Mouse (Mus musculus) left cerebral cortex, postnatal 25 days (tissue): ENCODE measurements at regions not wholly inside any gene's neighbourhood (a gene's known extent, or its start where the extent isn't known, plus 50 kb on each side); places are given as distances from the start of the nearest gene placed in this dataset.

ENCODE experiments used
- DNase-seq, 2 experiments: peaks; one replicate each; pipeline ENCODE4 v3.0.0; 2022; ENCODE audit warnings: low spot score in 2 of 2, mixed read lengths in 1 of 2
- intact Hi-C: fragments of 180-260 bp; cut with DNase I; formaldehyde crosslinking; loops from one replicate; pipeline ENCODE4 v1.15.1; 2025

- intact Hi-C loops = no loop called here
- peak in 1 of 2 experiments; percentile 48 for DNase-seq
Observed at GRCm38 (mm10) chr6:31277792-31278191, 120.7 kb upstream of the Mkln1 start.

- intact Hi-C loops = loop anchor here (10.0 kb wide), 1 partner anchor 111 kb away; the partner anchor contains the start of gene Mkln1
Observed at GRCm38 (mm10) chr6:31283973-31284372, 114.6 kb upstream of the Mkln1 start.

GRCm38 (mm10) chr6:31284390-31284789 is 114.1 kb upstream of the Mkln1 start:
- intact Hi-C loops = loop anchor here (10.0 kb wide), 1 partner anchor 110 kb away; the partner anchor contains the start of gene Mkln1

More at GRCm38 (mm10) chr6:31283973-31284372, 114.6 kb upstream of the Mkln1 start:
- no peak for DNase-seq

GRCm38 (mm10) chr6:31285064-31285463 is 113.5 kb upstream of the Mkln1 start:
- DNase-seq = peak; percentile 84 to 92

More at GRCm38 (mm10) chr6:31284390-31284789, 114.1 kb upstream of the Mkln1 start:
- no peak for DNase-seq

GRCm38 (mm10) chr6:31285981-31286737 is 112.4 kb upstream of the Mkln1 start:
- DNase-seq = no peak
- intact Hi-C loops = loop anchor here (1.0 to 10.0 kb wide), 3 partner anchors 41 to 109 kb away; partner anchors contain the start of gene Mkln1

More at GRCm38 (mm10) chr6:31285064-31285463, 113.5 kb upstream of the Mkln1 start:
- intact Hi-C loops = loop anchor here (1.0 to 10.0 kb wide), 3 partner anchors 42 to 110 kb away; partner anchors contain the start of gene Mkln1

GRCm38 (mm10) chr6:31287176-31287575 is 111.4 kb upstream of the Mkln1 start:
- intact Hi-C loops = loop anchor here (5.0 to 10.0 kb wide), 2 partner anchors 40 to 108 kb away; partner anchors contain the start of gene Mkln1
- DNase-seq = no peak

- intact Hi-C loops = loop anchor here (1.0 to 10.0 kb wide), 3 partner anchors 40 to 107 kb away; partner anchors contain the start of gene Mkln1
- peak in 1 of 2 experiments; percentile 78 for DNase-seq
Observed at GRCm38 (mm10) chr6:31287686-31288085, 110.8 kb upstream of the Mkln1 start.

- DNase-seq = peak in 1 of 2 experiments; percentile 83
- intact Hi-C loops = loop anchor here (1.0 to 10.0 kb wide), 3 partner anchors 39 to 106 kb away; partner anchors contain the start of gene Mkln1
Observed at GRCm38 (mm10) chr6:31288421-31289233, 109.9 kb upstream of the Mkln1 start.

GRCm38 (mm10) chr6:31289234-31289486 is 109.4 kb upstream of the Mkln1 start:
- intact Hi-C loops = loop anchor here (5.0 to 10.0 kb wide), 2 partner anchors 38 to 106 kb away; partner anchors contain the start of gene Mkln1
- DNase-seq = no peak

GRCm38 (mm10) chr6:31292081-31292480 is 106.5 kb upstream of the Mkln1 start:
- intact Hi-C loops = no loop called here
- no peak for DNase-seq

GRCm38 (mm10) chr6:31293008-31293407 is 105.5 kb upstream of the Mkln1 start:
- peak in 1 of 2 experiments; percentile 59 for DNase-seq
- intact Hi-C loops = no loop called here

- peak in 1 of 2 experiments; percentile 71 for DNase-seq
- intact Hi-C loops = no loop called here
Observed at GRCm38 (mm10) chr6:31299395-31299794, 99.1 kb upstream of the Mkln1 start.

GRCm38 (mm10) chr6:31305736-31306135 is 92.8 kb upstream of the Mkln1 start:
- peak in 1 of 2 experiments; percentile 62 for DNase-seq
- intact Hi-C loops = no loop called here

- intact Hi-C loops = no loop called here
Observed at GRCm38 (mm10) chr6:31307047-31307633, 91.4 kb upstream of the Mkln1 start.

GRCm38 (mm10) chr6:31307899-31308298 is 90.6 kb upstream of the Mkln1 start:
- no peak for DNase-seq
- intact Hi-C loops = no loop called here

More at GRCm38 (mm10) chr6:31307047-31307633, 91.4 kb upstream of the Mkln1 start:
- DNase-seq = peak in 1 of 2 experiments; percentile 32

GRCm38 (mm10) chr6:31310660-31311059 is 87.9 kb upstream of the Mkln1 start:
- DNase-seq = no peak
- intact Hi-C loops = no loop called here

GRCm38 (mm10) chr6:31313869-31314470 is 84.6 kb upstream of the Mkln1 start:
- intact Hi-C loops = no loop called here
- DNase-seq = peak in 1 of 2 experiments; percentile 49

- DNase-seq = peak in 1 of 2 experiments; percentile 53
- intact Hi-C loops = no loop called here
Observed at GRCm38 (mm10) chr6:31317741-31318225, 80.8 kb upstream of the Mkln1 start.

- intact Hi-C loops = no loop called here
- DNase-seq = no peak
Observed at GRCm38 (mm10) chr6:31318506-31318905, 80.0 kb upstream of the Mkln1 start.
